Mouse (Mus musculus): ENCODE results near the gene Aif1. TPM values are rescaled to one million over a fixed set of nuclear protein-coding genes. Genes with fewer than 3 reads are reported as not detected.
A peak's percentile ranks its signal among the peaks of the same experiment; 100 is the strongest.

Gene Aif1
- polyA plus RNA-seq, 1 experiment from 2014 or later = 14.8 TPM

GRCm38 (mm10) chr17:35196321-35196641, 20.4 kb upstream of the Aif1 start:
- H3K9ac ChIP-seq (ENCODE audit: low read depth, low read length) = peak overlapping the region; percentile 56; the same call in 1 of the 2 replicates
- no peak overlapping the region for H3K27ac ChIP-seq
- H3K4me2 ChIP-seq (ENCODE audit: low read length) = peak overlapping the region; percentile 91
- ATAC-seq (replicated peaks; ENCODE audit: low FRiP score, low read depth) (0 out of 2 replicates have a peak, but pooled peaks have one; percentile 23), DNase-seq (ENCODE audit: low spot score) (no peak)
- H3K4me1 ChIP-seq (replicated peaks; ENCODE audit: insufficient read depth, low read length) = peaks cover 3% of the 10 kb centered on the region; the same call in 1 of the 2 replicates
- peaks cover 7% of the 10 kb centered on the region; the same call in 1 of the 2 replicates for H3K27me3 ChIP-seq (ENCODE audit: insufficient read depth, low read length)
- H3K4me3 ChIP-seq (replicated peaks; ENCODE audit: low read depth, low read length) = peak overlapping the region; percentile 43
- no peaks in the 10 kb centered on the region for H3K9me3 ChIP-seq (replicated peaks; ENCODE audit: low read length)
- no peaks in the 10 kb centered on the region for H3K36me3 ChIP-seq (ENCODE audit: insufficient read depth, low read length)
- no peak for TF ChIP-seq CTCF (IDR thresholded peaks at IDR 0.05; ENCODE audit: low read depth)
- 24% methylated on average over 9 of the region's 9 CpGs for WGBS

DNA sequence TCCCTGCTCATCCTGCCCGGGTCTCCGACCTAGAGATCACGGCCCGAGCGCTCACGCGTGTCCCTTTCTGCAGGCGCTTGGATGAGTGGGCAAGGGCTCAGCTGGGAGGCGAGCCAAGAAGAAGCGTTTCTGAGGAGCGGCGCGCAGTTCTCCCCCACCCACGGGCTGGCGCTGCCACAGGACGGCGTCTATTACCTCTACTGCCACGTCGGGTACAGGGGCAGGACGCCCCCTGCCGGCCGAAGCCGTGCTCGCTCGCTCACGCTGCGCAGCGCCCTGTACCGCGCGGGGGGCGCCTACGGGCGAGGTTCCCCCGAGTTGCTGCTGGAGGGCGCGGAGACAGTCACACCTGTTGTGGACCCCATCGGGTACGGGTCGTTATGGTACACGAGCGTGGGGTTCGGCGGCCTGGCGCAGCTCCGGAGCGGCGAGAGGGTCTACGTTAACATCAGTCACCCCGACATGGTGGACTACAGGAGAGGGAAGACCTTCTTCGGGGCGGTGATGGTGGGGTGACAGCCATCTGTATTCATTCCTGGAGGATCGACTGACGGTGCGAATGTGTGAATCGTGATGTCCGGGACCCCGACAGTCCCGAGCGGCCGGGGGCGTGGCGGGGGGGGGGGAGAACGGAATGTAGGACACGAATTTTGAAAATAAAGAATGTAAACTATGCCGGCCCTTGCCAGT, 19.9 kb upstream of the Aif1 start:
- peak; percentile 87 for TF ChIP-seq CTCF (IDR thresholded peaks at IDR 0.05; ENCODE audit: low read depth)
- H3K4me1 ChIP-seq (replicated peaks; ENCODE audit: insufficient read depth, low read length) = peaks cover 3% of the 10 kb centered on the region; the same call in 1 of the 2 replicates
- ATAC-seq (replicated peaks; ENCODE audit: low FRiP score, low read depth) = peak; percentile 74
- WGBS = 1% methylated on average over 66 of the region's 66 CpGs
- H3K27ac ChIP-seq = no peak overlapping the region
- no peaks in the 10 kb centered on the region for H3K36me3 ChIP-seq (ENCODE audit: insufficient read depth, low read length)
- H3K9me3 ChIP-seq (replicated peaks; ENCODE audit: low read length) = no peaks in the 10 kb centered on the region
- peaks cover 7% of the 10 kb centered on the region; the same call in 1 of the 2 replicates for H3K27me3 ChIP-seq (ENCODE audit: insufficient read depth, low read length)
- H3K9ac ChIP-seq (ENCODE audit: low read depth, low read length) = peak overlapping the region; percentile 56
- peak; percentile 77 for DNase-seq (ENCODE audit: low spot score)
- peak overlapping the region; percentile 43 for H3K4me3 ChIP-seq (replicated peaks; ENCODE audit: low read depth, low read length)
- peak overlapping the region; percentile 91 for H3K4me2 ChIP-seq (ENCODE audit: low read length)

DNA sequence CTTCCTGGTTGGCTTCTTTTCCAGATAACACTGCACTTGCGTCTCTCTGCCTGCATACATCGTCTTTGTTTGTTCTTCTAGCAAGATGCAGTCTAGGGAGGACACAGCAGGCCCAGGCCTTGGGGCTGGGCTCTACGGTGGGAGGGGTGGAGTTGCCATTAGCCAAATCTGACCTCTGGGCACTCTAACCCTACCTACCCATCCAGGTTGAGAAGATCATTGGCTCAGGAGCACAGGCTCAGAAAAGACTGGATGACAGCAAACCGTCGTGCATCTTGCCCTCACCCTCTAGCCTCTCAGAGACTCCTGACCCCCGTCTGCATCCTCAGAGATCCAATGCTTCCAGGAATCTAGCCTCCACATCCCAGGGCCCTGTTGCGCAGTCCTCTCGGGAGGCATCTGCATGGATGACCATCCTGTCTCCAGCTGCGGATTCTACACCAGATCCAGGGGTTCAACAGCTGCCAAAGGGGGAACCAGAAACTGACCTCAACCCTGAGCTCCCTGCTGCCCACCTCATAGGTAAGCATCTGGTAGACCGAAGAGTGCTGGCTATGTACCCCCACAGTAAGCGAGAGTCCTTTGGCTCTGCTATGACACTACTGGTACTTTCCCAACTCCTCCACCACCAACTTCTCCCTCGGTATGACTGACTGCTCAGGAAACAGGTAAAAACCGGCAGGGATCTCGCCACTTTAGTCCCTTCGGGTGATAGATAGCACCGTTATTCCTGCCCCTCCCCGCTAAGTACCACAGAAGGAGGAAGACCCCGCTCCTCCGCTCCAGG, 19.2 kb upstream of the Aif1 start:
- H3K4me1 ChIP-seq (replicated peaks; ENCODE audit: insufficient read depth, low read length) = peaks cover 3% of the 10 kb centered on the region; the same call in 1 of the 2 replicates
- H3K9me3 ChIP-seq (replicated peaks; ENCODE audit: low read length) = no peaks in the 10 kb centered on the region
- no peak for TF ChIP-seq CTCF (IDR thresholded peaks at IDR 0.05; ENCODE audit: low read depth)
- DNase-seq (ENCODE audit: low spot score) = no peak
- H3K9ac ChIP-seq (ENCODE audit: low read depth, low read length) = 0 out of 2 replicates have a peak overlapping the region, but pooled peaks have one; percentile 10
- no peaks in the 10 kb centered on the region for H3K36me3 ChIP-seq (ENCODE audit: insufficient read depth, low read length)
- peak overlapping the region; percentile 43 for H3K4me3 ChIP-seq (replicated peaks; ENCODE audit: low read depth, low read length)
- H3K27ac ChIP-seq = no peak overlapping the region
- H3K27me3 ChIP-seq (ENCODE audit: insufficient read depth, low read length) = peaks cover 7% of the 10 kb centered on the region; the same call in 1 of the 2 replicates
- no peak for ATAC-seq (replicated peaks; ENCODE audit: low FRiP score, low read depth)
- 38% methylated on average over 19 of the region's 19 CpGs for WGBS
- peak overlapping the region; percentile 91 for H3K4me2 ChIP-seq (ENCODE audit: low read length)

- peaks cover 3% of the 10 kb centered on the region; the same call in 1 of the 2 replicates for H3K4me1 ChIP-seq (replicated peaks; ENCODE audit: insufficient read depth, low read length)
- 0 out of 2 replicates have a peak within 1 kb of the TSS, but pooled peaks have one; percentile 10 for H3K9ac ChIP-seq (ENCODE audit: low read depth, low read length)
- TF ChIP-seq CTCF (IDR thresholded peaks at IDR 0.05; ENCODE audit: low read depth) = no peak
- H3K36me3 ChIP-seq (ENCODE audit: insufficient read depth, low read length) = no peaks in the 10 kb centered on the region
- 59% methylated on average over 28 of the region's 28 CpGs for WGBS
- no peak within 1 kb of the TSS for H3K27ac ChIP-seq
- peak within 1 kb of the TSS; percentile 43; the same call in 1 of the 2 replicates for H3K4me3 ChIP-seq (replicated peaks; ENCODE audit: low read depth, low read length)
- ATAC-seq (replicated peaks; ENCODE audit: low FRiP score, low read depth) = 0 out of 2 replicates have a peak, but pooled peaks have one; percentile 11
- H3K27me3 ChIP-seq (ENCODE audit: insufficient read depth, low read length) = peaks cover 7% of the 10 kb centered on the region; the same call in 1 of the 2 replicates
- peak within 1 kb of the TSS; percentile 91 for H3K4me2 ChIP-seq (ENCODE audit: low read length)
- no peak for DNase-seq (ENCODE audit: low spot score)
- no peaks in the 10 kb centered on the region for H3K9me3 ChIP-seq (replicated peaks; ENCODE audit: low read length)
These were observed 18.3 kb upstream of the Aif1 start, which contains the start of gene Ltb for GRCm38 (mm10) chr17:35193881-35194843. TSS of gene Ltb (plus strand) at chr17:35194439.

GRCm38 (mm10) chr17:35192924-35193323, 17.1 kb upstream of the Aif1 start:
- no peak for TF ChIP-seq CTCF (IDR thresholded peaks at IDR 0.05; ENCODE audit: low read depth)
- 80% methylated on average over 5 of the region's 5 CpGs for WGBS
- no peaks in the 10 kb centered on the region for H3K36me3 ChIP-seq (ENCODE audit: insufficient read depth, low read length)

More at GRCm38 (mm10) chr17:35192924-35193323, 17.1 kb upstream of the Aif1 start:
- H3K9ac ChIP-seq (ENCODE audit: low read depth, low read length) = no peak overlapping the region
- H3K4me3 ChIP-seq (replicated peaks; ENCODE audit: low read depth, low read length) = no peak overlapping the region
- DNase-seq (ENCODE audit: low spot score) (no peak), ATAC-seq (replicated peaks; ENCODE audit: low FRiP score, low read depth) (no peak)
- H3K4me1 ChIP-seq (replicated peaks; ENCODE audit: insufficient read depth, low read length) = peaks cover 3% of the 10 kb centered on the region; the same call in 1 of the 2 replicates
- H3K4me2 ChIP-seq (ENCODE audit: low read length) = no peak overlapping the region
- H3K27ac ChIP-seq = no peak overlapping the region
- peaks cover 7% of the 10 kb centered on the region; the same call in 1 of the 2 replicates for H3K27me3 ChIP-seq (ENCODE audit: insufficient read depth, low read length)
- H3K9me3 ChIP-seq (replicated peaks; ENCODE audit: low read length) = no peaks in the 10 kb centered on the region

Data from kidney, postnatal 0 days (tissue).